Comparison of ENCODE assay signal across 8 mouse cellular contexts in the genomic region with DNA sequence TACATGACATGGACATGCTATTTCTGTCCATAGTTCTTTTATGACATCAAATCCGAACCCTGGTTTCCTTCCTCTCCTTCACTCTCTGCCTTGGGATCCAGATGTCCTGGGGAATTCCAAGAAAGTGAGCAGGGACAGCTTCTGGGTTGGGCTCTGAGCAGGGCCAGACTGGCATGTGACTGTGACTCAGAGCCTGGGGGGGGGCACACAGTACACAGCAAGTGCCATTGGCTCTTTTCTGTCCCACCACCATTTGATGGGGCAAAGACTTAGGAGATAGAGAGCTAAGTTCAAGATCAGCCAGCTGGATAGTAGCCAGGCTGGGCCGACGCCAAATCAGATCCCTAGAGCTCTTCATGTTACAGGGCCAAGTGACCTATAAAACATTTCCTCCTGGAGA. TPM values are rescaled to one million over a fixed set of nuclear protein-coding genes. Genes with fewer than 3 reads are reported as not detected.
DNase-seq lines count a peak whose midpoint lies in the region; ATAC-seq and TF ChIP-seq lines count a peak whose summit lies in the region.

No protein-coding gene starts in this region.

- H3K9ac ChIP-seq in midbrain, embryonic 14.5 days (replicated peaks; ENCODE audit: low read length) = no peak overlapping the region

- no peak for TF ChIP-seq CTCF in C2C12 (IDR thresholded peaks at IDR 0.05; ENCODE audit: control insufficient read depth, insufficient read depth, insufficient read length)

- 81% methylated on average over 3 of the region's 3 CpGs for WGBS in midbrain, embryonic 14.5 days

- no peak overlapping the region for H3K27ac ChIP-seq in midbrain, embryonic 14.5 days (replicated peaks; ENCODE audit: low read depth, low read length)

- H3ac ChIP-seq in C2C12 (ENCODE audit: control insufficient read depth, insufficient read length, low read depth) = no peak overlapping the region

- no peak for ATAC-seq in midbrain, embryonic 14.5 days (ENCODE audit: low FRiP score, low TSS enrichment)

- H3K9me3 ChIP-seq in midbrain, embryonic 14.5 days (ENCODE audit: control insufficient read depth, low read length) = no peaks in the 10 kb centered on the region

- H3K4me2 ChIP-seq in midbrain, embryonic 14.5 days (ENCODE audit: low read length) = no peak overlapping the region

- H3K4me1 ChIP-seq in midbrain, embryonic 14.5 days (ENCODE audit: control insufficient read depth, insufficient read depth, low read length) = no peaks in the 10 kb centered on the region

- no peak overlapping the region for H3K4me3 ChIP-seq in C2C12 (ENCODE audit: insufficient read depth, poor library complexity, severe bottlenecking)
- no peak overlapping the region for H3K4me3 ChIP-seq in midbrain, embryonic 14.5 days (replicated peaks; ENCODE audit: low read depth, low read length)

- no peaks in the 10 kb centered on the region for H3K79me2 ChIP-seq in C2C12 (ENCODE audit: control insufficient read depth, insufficient read depth)

- no peaks in the 10 kb centered on the region for H3K79me3 ChIP-seq in C2C12 (ENCODE audit: low read depth)

- H3K36me3 ChIP-seq in C2C12 (ENCODE audit: control insufficient read depth, insufficient read depth) = no peaks in the 10 kb centered on the region
- H3K36me3 ChIP-seq in midbrain, embryonic 14.5 days (ENCODE audit: control insufficient read depth, insufficient read depth, low read length) = peaks cover 22% of the 10 kb centered on the region

- no peaks in the 10 kb centered on the region for H3K27me3 ChIP-seq in C2C12 (ENCODE audit: control insufficient read depth, insufficient read depth, insufficient read length)
- H3K27me3 ChIP-seq in midbrain, embryonic 14.5 days (ENCODE audit: control insufficient read depth, insufficient read depth, low read length) = no peaks in the 10 kb centered on the region

- DNase-seq in gastrocnemius, adult 18-20 months (ENCODE audit: low spot score) = peak; percentile 64
- DNase-seq in gastrocnemius, postnatal 4 days (ENCODE audit: low spot score in 2 of 2) = no peak
- peak; percentile 38 for DNase-seq in cerebellum, adult 9-11 months
- peak; percentile 82 for DNase-seq in kidney, adult 9 months
- DNase-seq in midbrain, embryonic 14.5 days = no peak
- DNase-seq in layer of hippocampus, adult 9-10 months (ENCODE audit: low spot score) = no peak
- DNase-seq in layer of hippocampus, postnatal 14 days (ENCODE audit: low spot score in 2 of 2) = no peak

TF ChIP-seq in C2C12, 6 proteins besides CTCF, POLR2A, EP300 and RAD21:
- peak; percentile 85 for TF ChIP-seq USF1 (IDR thresholded peaks at IDR 0.05; ENCODE audit: low read depth)
- TF ChIP-seq MYOD1 (IDR thresholded peaks at IDR 0.05; ENCODE audit: control insufficient read depth, insufficient read length, low read depth) = peak; percentile 3
- no peak for TF ChIP-seq MYOG (IDR thresholded peaks at IDR 0.05; ENCODE audit: control insufficient read depth, extremely low read depth, insufficient read length)

RNA-seq across cellular contexts. Expression of gene Bid, which starts 11.1 kb away (rescaled TPM):
- under 1 TPM; 0.39 to 0.78 TPM for total RNA-seq in gastrocnemius, adult 18-20 months (2021)
- 1 to 10 TPM; 4.7 to 4.8 TPM for total RNA-seq in gastrocnemius, postnatal 4 days (2021)
- 48.1 TPM for polyA plus RNA-seq in C2C12 (2012; fragmentation: generic; extraction: Trizol)
- 41.7 and 46.4 TPM in 2 replicates for polyA plus RNA-seq in midbrain, embryonic 14.5 days (2014; fragmentation: Nextera tagmentation; extraction: Ambion mirVana)
- total RNA-seq in layer of hippocampus, postnatal 14 days (2021) = 10 to 100 TPM; 18.5 TPM

Comparison
In these comparisons a context has a peak if more than half of its experiments do, and no peak if none do; other contexts are left out.
1. DNase-seq: peak in gastrocnemius, adult 18-20 months (single experiment), cerebellum, adult 9-11 months (single experiment) and kidney, adult 9 months (single experiment); none in gastrocnemius, postnatal 4 days (0 of 2), midbrain, embryonic 14.5 days (single experiment), layer of hippocampus, adult 9-10 months (single experiment) and layer of hippocampus, postnatal 14 days (0 of 2).